Mouse (Mus musculus): ENCODE data around the gene Adamts13.
A peak's percentile ranks its signal among the peaks of the same experiment; 100 is the strongest.

The Adamts13 gene

DNA sequence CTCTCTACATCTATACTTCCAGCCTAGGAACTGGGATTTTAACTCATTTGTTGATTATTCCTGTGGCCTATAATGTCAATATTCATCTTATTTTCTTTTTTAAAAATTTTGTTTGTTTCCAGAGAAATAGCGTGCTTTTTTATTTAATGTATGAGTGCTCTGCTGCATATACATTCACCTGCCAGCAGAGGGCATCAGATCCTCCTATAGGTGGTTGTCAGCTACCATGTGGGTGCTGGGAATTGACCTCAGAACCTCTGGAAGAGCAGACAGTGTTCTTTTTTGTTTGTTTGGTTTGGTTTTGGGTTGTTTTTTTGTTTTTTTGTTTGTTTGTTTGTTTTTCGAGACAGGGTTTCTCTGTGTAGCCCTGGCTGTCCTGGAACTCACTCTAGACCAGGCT is 6.0 kb upstream of the Adamts13 start:
- DNase-seq (ENCODE audit: low spot score), result no peak

DNA sequence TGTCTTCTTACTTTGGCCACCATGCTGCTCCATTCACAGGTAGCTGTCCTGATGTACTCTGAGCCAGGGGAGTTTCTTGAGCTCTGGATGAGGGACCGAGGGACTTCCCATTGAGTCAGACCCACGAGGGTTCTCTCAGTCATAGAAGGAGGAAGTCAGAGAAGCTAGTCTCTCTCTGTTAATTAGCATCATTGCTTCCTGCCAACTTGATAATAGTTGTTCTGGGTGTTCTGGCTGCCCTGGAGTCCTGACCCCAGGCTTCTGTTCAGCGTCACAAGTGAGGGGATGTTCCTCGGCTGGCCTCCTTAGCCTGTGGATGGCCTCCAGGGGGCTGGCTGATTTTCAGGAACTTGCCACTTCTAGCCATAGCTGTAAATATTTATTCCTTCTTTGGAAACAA is 744 bp downstream of the Adamts13 start:
- no peak for DNase-seq (ENCODE audit: low spot score)

DNA sequence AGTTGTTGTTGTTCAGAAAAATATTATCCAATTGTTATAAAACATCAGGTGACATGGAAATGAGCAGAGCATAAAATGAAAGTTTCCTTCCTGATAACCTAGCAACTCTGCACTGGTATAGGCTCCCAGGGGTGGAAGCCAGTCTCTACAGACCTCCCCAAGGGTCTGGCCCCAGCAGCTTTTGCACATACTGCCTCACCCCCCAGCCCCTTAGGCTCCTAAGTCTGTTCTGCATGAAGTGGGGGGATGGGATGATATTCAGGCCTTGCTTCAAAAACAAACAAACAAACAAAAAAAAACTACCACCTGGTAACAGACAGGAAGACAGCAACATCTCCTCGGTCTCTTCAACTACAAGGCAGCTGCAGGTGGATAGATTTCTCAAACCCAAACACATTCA is 7.1 kb downstream of the Adamts13 start:
- DNase-seq (ENCODE audit: low spot score), result no peak

DNA sequence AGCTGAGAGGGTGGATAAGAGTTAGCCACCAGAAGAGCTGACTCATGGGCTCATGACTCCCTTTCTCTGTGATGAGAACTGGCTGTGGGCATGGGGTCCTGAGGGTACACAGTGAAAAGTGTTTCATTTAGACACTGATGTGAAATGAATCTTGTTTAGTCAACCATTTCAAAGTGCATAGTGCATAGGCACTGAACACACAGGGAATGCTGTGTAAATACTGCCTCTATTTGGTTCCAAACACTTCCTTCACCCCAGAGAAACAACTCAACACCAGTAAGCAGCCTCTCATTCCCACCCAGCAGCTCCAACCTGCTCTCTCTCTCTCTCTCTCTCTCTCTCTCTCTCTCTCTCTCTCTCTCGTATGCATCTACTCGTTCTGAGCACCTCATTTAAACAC is 11.0 kb downstream of the Adamts13 start:
- no peak for DNase-seq (ENCODE audit: low spot score)

DNA sequence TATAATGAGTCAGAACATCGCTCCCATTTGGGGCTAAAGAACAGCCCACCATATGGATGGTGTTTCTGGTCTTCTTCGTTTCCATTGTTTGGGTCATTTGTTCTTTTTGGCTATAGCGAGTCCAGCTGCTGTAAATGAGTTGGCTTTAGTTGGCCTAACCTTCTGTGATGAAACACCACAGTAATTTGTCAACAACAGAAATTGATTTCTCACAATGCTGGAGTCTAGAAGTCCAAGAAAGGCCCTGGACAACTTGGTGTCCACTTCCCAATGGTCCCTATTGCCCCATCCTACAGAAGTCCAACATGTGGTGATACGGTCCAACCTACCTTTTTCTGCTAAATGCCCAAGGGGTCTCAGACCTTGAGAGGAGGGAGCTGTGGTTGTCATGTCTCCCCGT is 11.4 kb downstream of the Adamts13 start:
- DNase-seq (ENCODE audit: low spot score), result no peak

DNA sequence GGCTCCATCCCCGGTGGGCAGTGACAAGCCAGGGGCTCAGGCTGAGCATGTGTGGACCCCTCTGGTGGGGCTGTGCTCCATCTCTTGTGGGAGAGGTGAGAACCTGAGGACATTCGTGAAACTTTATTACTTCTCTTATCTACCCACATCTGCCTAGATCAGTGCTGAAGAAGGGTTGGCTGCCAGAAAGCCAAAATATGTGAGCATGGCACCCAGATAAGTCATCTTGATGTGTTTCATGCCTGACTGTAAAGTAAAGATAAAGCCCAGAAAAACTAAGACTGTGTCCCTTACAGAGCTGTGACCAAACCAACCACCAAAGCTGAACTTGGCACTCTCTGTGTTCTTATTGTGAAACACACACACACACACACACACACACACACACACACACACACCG is 20.7 kb downstream of the Adamts13 start:
- no peak for DNase-seq (ENCODE audit: low spot score)

DNA sequence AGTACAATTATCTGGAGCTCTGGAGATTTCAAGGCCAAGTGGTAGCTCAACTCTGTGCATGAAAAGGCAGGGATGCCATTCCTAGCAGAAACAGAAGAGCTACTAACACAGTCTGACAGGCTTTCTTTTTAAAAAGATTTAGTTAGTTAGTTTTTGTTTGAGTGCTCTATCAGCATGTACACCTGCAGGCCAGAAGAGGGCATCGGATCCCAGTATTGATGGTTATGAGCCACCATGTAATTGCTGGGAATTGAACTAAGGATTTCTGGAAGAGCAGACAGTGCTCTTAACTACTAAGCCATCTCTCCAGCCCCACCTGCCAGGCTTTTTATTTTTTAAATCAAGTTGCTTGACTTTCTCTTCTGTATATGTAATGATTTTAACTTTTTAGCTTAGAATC is 24.3 kb downstream of the Adamts13 start:
- no peak for DNase-seq (ENCODE audit: low spot score)

DNA sequence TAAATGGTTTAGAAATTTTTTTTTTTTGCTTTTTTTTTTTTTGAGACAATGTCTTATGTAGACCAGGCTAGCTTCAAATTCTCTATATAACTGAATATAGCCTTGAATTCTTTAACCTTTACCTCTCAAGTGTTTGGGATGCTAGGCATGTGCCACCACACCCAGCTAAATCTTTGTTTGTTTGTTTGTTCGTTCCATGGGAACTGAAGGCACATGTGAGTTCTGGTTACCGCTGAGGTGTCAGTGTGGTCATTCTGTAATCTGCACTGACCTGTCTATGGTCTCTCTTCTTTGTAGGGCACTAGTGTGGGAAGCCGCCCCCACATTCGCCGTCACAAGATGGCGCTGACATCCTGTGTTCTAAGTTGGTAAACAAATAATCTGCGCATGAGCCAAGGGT is 24.8 kb downstream of the Adamts13 start:
- DNase-seq (ENCODE audit: low spot score), result no peak

DNA sequence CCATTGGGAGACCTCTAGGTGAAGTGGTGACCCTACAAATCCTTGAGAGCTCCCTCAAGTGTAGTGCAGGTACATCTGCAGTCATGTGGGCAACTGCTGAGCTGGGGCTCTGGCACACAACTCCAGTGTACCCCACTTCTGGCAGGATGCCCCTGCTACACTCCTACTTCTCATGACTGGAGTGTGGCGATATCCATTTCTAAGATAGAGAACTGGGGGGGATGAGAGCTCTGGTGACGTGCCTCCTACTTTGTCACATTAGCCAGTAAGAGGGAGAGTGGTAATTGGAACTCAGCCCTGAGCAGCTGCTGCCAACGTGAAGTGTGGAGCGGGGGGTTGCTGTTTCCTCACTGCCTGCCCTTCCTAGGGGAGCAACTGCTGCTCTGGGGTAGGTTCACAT is 33.0 kb downstream of the Adamts13 start:
- no peak for DNase-seq (ENCODE audit: low spot score)

DNA sequence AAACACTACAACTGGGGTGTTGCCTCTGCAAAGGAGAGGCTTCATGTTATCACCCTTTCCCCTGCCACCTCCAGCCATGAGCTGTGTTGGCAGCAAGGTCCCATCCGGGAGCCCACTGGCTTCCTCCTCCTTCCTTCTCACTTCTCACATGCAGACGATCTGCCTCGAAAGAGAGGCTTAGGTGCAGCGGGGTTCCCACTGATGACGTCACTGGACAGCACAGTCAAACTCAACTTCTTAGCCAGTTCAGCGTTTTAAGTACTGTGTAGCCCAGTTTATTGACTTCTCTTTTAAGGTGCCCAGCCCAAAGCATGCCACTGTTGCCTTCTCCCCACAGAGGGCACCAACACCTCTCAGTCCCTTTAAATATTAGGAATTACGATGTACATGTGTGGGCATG is 34.5 kb downstream of the Adamts13 start:
- no peak for DNase-seq (ENCODE audit: low spot score)

DNA sequence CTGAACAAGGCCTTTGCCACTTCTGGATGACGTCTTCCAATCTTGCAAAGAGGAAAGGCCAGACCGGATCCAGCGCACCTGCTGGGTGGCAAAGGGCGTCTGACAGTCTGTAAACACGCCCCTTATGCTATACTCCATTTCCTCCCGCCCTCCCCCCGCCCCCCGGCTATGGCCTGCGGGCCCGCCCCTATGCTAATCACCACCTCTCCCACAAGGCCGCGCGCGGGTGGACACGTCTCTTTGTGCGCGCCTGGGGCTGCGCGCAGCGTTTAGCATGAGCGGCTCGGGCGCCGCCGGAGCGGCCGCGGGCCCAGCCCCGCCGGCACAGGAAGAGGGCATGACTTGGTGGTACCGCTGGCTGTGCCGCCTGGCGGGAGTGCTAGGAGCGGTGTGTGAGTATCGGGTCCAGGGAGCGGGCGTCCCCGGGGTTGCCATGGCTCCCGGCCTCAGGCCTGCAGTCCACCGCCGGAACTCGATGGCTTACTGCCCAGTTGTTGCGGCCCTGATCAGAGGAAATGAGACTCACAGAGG is 36.6 kb downstream of the Adamts13 start, which contains the start of gene Cacfd1:
TSS of gene Cacfd1 (plus strand) at position 213 of the 531 bp plus-strand sequence.
- DNase-seq (ENCODE audit: low spot score), result peak; percentile 90

DNA sequence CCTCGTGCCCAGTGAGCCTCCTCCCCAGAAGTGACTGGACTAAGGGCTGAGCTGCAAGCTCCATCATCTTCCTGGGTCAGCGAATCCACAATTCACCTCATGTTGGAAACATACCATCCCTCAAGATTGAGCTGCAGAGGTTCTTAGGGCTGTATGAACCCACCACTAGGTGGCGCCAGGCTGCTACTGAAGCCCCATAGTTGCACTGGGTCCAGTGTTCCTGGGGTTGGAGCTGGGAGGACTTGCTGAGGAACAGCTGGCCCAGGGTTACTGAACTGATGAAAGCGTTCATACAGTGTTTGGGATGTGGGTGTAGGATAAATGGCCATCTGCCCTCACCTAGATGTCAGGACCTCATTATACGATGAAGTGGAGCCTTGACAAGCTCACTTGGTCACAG is 44.6 kb downstream of the Adamts13 start:
- peak; percentile 91 for DNase-seq (ENCODE audit: low spot score)

DNA sequence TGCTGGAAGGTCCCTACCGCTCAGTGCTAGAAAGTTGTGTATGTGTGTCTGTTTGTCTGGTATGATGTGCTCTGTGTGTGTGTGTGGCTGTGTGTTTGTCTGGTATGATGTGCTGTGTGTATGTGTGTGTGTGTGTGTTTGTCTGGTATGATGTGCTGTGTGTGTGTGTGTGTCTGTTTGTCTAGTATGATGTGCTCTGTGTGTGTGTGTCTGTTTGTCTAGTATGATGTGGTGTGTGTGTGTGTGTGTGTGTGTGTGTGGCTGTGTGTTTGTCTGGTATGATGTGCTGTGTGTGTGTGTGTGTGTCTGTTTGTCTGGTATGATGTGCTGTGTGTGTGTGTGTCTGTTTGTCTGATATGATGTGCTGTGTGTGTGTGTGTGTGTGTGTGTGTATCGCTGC is 46.3 kb downstream of the Adamts13 start:
- DNase-seq (ENCODE audit: low spot score), result no peak

DNA sequence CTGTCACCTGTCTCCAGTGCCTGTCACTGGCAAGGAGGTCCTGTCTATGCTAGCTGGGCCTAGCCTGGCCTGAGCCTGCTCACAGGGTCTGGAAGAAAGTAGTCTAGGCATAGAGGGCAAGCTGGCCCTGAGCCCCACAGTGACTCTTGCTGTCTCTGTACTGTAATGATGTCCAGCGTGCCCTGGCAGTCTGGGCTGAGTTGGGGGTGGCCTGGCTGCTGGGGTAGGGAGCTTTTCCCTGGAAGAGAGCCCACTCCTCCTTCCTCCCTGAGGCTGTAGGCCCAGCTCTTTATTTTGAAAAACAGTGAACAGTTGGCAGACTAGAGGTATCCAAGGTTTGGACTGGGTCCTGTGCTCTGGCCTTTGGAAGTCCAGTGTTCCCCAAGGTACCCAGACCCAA is 47.9 kb downstream of the Adamts13 start:
- no peak for DNase-seq (ENCODE audit: low spot score)

DNA sequence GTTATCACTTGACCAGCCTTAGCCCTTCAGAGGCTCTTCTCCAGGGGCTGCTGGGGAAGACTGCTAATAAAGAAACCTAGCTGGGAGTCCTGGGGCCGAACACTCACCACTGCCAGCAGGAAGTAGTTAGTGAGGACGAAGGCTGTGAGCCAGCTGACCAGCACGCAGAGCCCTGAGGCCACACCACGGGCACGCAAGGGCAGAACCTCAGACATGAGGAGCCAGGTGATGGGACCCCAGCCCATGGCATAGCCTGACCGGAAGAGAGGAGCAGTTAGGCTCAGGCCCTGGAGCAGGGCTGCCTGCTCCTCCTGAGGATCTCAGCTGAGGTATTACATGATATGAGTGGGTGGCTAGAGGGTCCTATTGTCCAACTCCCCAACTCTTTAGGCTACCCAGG is 49.4 kb downstream of the Adamts13 start:
- no peak for DNase-seq (ENCODE audit: low spot score)

DNA sequence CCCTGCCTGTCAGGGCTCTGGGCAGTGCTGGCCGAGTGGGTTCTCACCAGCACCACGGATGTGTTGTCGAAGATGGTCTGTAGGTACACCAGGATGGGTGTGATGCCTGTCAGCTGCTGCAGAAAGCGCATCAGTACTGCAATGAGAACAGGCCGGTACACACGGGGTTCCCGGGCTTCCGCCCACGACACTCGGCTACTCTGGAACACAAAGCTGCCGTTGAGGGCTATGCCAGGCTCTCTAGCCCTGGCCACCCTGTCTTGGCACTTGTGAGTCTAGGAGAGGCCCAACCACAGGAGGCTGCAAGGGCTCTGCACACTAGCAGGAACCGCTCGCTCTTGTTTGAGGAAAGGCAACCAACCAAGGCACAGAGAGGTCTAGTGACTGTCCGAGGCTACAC is 50.9 kb downstream of the Adamts13 start:
- DNase-seq (ENCODE audit: low spot score), result no peak

DNA sequence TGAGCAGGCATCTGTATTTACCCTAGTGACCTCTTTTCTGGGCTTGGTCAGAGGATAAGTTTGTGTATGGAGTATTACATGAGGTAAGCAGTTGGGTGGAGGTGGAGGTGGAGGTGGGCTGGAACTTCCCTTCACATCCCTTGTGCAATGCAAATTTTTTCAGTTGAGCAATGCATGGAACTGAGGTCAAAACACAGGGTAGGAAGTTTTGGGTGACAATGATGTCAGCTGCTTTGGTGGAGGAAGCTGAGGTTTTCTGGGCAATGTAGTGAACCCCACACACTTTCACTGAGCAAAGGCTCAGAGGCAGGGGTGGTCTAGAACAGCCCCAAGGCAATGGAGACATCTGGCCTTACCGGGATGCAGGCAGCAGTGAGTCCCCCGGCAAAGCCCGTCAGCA is 52.3 kb downstream of the Adamts13 start:
- no peak for DNase-seq (ENCODE audit: low spot score)

DNA sequence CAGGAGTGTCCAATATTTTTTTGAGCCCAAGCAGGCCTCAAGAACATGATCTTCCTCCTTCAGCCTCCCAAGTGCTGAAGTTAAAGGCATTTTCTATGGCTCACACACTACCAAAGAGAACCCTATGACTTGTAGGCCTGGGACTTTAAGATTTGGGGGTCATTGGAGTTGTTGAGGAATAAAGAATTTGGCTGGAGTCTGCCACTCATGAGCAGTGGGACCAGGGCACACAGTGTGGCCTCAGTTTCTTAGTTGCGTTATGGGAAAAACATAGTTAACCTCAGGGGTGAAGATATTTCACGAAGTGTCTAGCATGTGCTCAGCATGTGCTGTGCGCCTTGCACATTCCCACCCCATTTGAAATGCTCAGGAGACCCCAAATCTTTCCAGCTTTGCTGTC is 53.1 kb downstream of the Adamts13 start:
- no peak for DNase-seq (ENCODE audit: low spot score)

DNA sequence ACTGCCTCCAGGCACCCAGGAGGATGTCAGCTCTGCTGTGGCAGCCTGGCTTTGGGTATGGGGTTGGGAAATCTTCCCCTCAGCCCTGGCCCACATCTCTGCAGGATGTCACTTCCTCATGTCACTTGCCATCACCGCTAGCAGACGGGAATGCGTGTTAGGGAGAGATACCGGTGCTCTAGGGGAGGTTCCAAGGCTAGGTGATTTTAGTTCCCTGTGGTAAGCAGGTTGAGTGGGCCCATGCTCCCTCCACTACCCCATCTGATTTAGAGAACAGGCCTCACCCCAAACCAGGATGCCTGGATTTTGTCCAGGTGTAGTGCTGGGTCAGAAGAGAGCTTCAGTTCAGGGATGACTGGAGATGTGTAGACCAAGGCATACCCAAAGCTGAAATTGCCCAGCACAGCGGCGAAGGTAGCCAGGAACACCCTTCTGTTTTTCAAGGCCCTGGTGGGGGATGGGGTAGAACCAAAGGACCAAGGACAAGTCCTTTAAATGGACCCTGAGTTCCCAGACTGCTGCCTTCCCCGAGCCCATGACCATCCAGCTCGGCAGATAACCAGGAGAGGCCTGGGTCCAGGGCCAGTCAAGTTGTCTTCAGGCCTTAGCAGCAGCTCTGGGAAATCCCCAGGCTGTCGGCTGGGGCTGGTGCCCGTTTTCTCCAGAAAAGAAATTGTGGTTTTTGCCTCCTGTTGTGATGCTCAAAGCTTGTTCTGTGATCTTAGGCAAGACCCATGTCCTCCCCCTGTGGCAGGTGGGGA is 53.8 kb downstream of the Adamts13 start:
- DNase-seq (ENCODE audit: low spot score), result no peak

DNA sequence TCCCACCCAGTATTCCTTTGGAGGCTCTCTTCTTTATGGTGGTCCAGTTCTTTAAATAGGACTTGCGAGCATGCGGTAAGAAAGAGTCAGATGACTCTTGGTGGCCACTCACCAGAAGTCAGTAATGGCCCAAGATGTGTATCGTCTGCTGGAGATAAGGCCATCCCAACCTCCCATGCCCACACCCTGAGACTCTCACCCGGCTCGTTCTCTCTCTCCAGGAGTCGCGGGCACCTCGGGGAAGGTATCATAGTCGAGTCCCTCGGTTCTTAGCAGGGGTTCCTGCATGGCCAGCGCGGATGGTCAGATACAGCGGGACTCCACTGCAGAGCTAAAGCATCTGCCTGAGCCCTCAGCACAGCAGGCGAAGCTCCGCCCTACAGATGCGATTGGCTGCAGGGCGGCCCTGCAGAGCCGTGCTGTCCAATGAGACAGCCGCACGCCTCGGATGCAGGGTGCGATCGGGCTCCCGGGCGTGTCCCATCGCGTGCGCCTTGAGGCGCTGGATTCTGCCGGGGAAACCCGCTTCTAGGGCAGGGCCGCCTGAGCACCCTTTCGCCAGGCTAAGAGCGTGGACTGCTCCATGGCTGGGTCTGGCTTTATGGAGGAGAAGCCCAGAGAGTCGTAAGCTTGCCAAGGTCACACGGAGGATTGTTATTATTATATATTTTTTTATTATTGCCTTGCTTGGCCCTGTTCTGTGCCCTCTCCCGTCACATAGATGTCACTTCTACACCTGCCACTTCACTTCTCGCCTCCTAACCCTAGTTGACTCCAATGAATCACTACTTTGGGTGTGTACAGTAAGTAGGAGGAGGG is 54.6 kb downstream of the Adamts13 start, which contains the start of gene Slc2a6:
TSS of gene Slc2a6 (minus strand) at position 381 of the 819 bp plus-strand sequence.
- DNase-seq (ENCODE audit: low spot score), result peak; percentile 88

DNA sequence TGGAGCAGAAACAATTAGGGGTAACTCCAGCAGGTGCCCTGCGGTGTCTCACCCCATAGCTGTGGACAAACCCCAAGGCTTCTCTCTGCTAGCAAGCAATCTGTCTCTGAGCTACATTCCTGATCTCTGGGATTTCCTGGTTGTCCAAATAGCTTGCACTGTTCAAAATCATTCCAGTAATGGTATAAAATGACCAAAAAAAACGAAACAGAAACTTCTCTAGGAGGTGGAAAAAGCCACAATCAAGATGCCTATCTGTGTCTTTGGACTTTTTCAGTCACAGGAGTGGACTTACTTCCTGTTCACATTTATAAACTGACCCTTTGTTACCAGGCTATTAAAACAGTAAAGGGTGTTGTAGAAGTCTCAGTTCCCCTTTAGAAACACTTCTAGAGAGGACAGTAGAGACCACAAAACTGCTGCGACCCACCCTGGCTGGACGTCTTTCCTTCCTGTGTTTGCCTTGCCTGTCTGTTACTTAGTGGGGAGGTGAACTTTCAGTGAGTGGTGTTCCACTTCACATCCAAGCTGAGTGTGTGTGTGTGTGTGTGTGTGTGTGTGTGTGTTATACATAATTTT is 55.3 kb downstream of the Adamts13 start:
- no peak for DNase-seq (ENCODE audit: low spot score)

DNA sequence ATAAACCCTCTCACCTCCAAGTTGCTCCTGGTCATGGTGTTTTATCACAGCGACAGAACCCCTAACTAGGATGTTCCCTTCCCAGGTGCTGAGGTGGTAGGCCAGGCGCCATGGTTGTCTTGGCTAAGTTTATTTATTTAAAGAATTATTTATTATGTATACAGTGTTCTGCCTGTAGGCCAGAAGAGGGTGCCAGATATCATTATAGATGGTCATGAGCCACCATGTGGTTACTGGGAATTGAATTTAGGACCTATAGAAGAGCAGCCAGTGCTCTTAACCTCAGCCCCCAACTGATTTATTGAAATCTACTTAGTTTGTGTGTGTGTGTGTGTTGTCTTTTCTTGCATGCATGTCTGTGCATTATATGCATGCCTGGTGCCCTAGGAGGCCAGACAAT is 59.1 kb downstream of the Adamts13 start:
- DNase-seq (ENCODE audit: low spot score), result no peak

DNA sequence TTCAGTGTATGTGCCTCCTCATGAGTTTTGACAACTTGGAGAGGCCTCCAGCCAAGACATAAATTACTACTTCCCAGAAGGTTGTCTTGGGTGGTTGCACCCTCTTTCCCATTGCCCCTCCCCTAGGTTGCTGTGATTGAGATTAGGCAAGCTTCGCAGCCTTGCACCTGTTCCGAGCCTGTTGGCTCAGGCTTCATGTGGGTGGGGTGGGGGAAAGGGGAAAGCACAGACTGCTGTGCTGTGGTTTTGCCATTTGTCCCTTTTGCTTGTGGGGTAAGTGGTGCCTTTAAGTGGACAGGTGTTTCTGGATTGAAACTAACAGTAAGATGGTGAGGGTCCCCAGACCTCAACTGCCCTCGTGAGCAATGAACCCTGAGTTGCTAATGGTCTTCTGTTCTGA is 62.8 kb downstream of the Adamts13 start:
- DNase-seq (ENCODE audit: low spot score), result no peak
